Mouse (Mus musculus) urinary bladder, postnatal 36 days (tissue): ENCODE results near the gene Vmn1r171.
"Not testable (repeated sequence)": the region's sequence is repeated elsewhere in the genome, so short reads cannot be mapped to it uniquely, and the experiment has no call there.

ENCODE experiments used
- DNase-seq, 2 experiments: peaks; one replicate each; pipeline ENCODE4 v3.0.0; 2022; ENCODE audit warnings: low spot score in 2 of 2, mixed read lengths in 1 of 2

The Vmn1r171 gene

GRCm38 (mm10) chr7:23630422-23630821 is at the start of gene Vmn1r171:
Gene Vmn1r171 (plus strand): TSS chr7:23630722.
- no peak for DNase-seq

- DNase-seq = not testable (repeated sequence)
These were observed 24.6 kb upstream of the Vmn1r171 start, which contains the start of gene Vmn1r170 for GRCm38 (mm10) chr7:23605875-23606274. Gene Vmn1r170 (plus strand): TSS chr7:23606175.

- no peak for DNase-seq
These were observed 27.5 kb downstream of the Vmn1r171 start, which contains the start of gene Vmn1r172 for GRCm38 (mm10) chr7:23658016-23658415. Gene Vmn1r172 (plus strand): TSS chr7:23658316.
